Mouse (Mus musculus) stomach, embryonic 15.5 days (tissue): ENCODE measurements around the gene Supt5. TPM values are rescaled to one million over a fixed set of nuclear protein-coding genes. Genes with fewer than 3 reads are reported as not detected.

Experiments
- ATAC-seq: fragments of 200-750 bp; cut with Nextera tagmentation; 2 replicates; pipeline ENCODE4 v1.8.0; 2017; ENCODE audit warnings: low read depth, moderate number of reproducible peaks, moderate TSS enrichment; ENCODE audit not compliant: insufficient read depth, low FRiP score
- H3K27ac ChIP-seq: fragments of 300-500 bp; sonication (generic); 2 replicates; pipeline ENCODE4 v1.5.1; 2015; ENCODE audit warnings: mild to moderate bottlenecking, inconsistent platforms
- H3K27me3 ChIP-seq: fragments of 300-500 bp; sonication (generic); replicated peaks from 2 replicates; pipeline ENCODE4 v1.6.1; 2015; ENCODE audit warnings: inconsistent platforms
- H3K36me3 ChIP-seq: fragments of 300-500 bp; sonication (generic); 2 replicates; pipeline ENCODE4 v1.6.1; 2015; ENCODE audit warnings: inconsistent platforms
- H3K4me1 ChIP-seq: fragments of 300-500 bp; sonication (generic); 2 replicates; pipeline ENCODE4 v1.6.1; 2015; ENCODE audit warnings: inconsistent platforms
- H3K4me2 ChIP-seq: fragments of 300-500 bp; sonication (generic); 2 replicates; pipeline ENCODE4 v1.6.1; 2015; ENCODE audit warnings: mild to moderate bottlenecking, inconsistent platforms
- H3K4me3 ChIP-seq: fragments of 300-500 bp; sonication (generic); replicated peaks from 2 replicates; pipeline ENCODE4 v1.5.1; 2015; ENCODE audit warnings: inconsistent platforms
- H3K9ac ChIP-seq: fragments of 300-500 bp; sonication (generic); 2 replicates; pipeline ENCODE4 v1.6.1; 2015; ENCODE audit warnings: inconsistent platforms
- H3K9me3 ChIP-seq: fragments of 300-500 bp; sonication (generic); 2 replicates; pipeline ENCODE4 v1.6.1; 2016; ENCODE audit warnings: inconsistent platforms
- WGBS: fragments of 180-500 bp; shearing (Covaris S2); methylation state at CpG from one replicate; pipeline ENCODE4 v1.1.7; 2015; 5-methylcytosine and 5-hydroxymethylcytosine counted together
- polyA plus RNA-seq: library from polyadenylated mRNA; unstranded; fragments of >200 nt; fragmentation: Nextera tagmentation; extraction: Ambion mirVana; gene quantifications from 2 replicates; pipeline ENCODE4 v1.2.1, GENCODE M21; 2015

Supt5 gene
- polyA plus RNA-seq, 1 experiment from 2014 or later, result 70.6 TPM

DNA sequence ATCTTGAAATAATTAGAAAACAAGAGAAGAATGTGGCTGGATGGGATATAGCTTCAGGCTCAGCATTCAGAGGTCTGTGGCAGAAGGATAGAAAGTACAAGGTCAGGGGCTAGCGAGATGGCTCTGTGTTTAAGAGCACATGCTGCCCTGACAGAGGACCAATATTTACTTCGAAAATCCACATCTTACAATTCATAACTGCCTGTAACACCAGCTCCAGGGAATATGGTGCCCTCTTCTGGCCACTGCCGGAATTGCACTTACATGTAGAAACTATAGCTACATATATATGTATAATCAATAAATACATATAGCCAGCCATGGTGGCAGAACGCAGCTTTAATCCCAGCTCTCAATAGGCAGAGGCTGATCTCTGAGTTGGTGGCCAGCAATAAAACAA is 6.1 kb upstream of the Supt5 start:
- Histone ChIP-seq H3K4me3 (no peak overlapping the region), H3K9me3 (no peaks in the 10 kb centered on the region), H3K36me3 (no peaks in the 10 kb centered on the region), H3K4me1 (peaks cover 6% of the 10 kb centered on the region; the same call in 1 of the 2 replicates), H3K27ac (no peak overlapping the region), H3K4me2 (no peak overlapping the region), H3K27me3 (no peaks in the 10 kb centered on the region), H3K9ac (no peak overlapping the region)
- WGBS, result 3% methylated on average over 4 of the region's 4 CpGs
- peak; percentile 13; the same call in 1 of the 2 replicates for ATAC-seq

DNA sequence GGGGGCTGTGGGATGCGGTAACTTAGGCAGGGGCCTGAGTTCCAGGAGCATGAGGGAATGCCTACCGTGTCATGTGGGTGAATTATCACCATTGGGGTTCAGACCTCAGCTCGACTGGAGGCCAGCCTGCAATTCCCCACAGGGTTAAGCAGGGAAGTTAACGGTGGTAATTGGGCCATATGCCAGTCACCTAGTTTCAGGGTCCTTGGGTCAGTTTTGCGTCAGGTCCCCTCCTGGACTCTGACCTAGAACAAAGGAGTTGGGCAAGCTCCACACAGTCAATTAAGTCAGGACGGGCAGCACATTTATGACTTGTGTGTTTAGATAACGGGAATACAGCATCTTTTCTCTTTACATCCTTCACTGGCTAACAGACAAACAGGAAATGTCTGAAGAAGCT is 2.8 kb upstream of the Supt5 start:
- H3K27me3 ChIP-seq, result no peaks in the 10 kb centered on the region
- H3K4me3 ChIP-seq, result no peak overlapping the region
- no peak for ATAC-seq
- H3K36me3 ChIP-seq, result no peaks in the 10 kb centered on the region
- H3K27ac ChIP-seq, result no peak overlapping the region
- WGBS, result 25% methylated on average over 7 of the region's 7 CpGs
- no peaks in the 10 kb centered on the region for H3K9me3 ChIP-seq
- no peak overlapping the region for H3K9ac ChIP-seq
- H3K4me1 ChIP-seq, result peaks cover 3% of the 10 kb centered on the region; the same call in 1 of the 2 replicates
- H3K4me2 ChIP-seq, result no peak overlapping the region

- 0 out of 2 replicates have a peak, but pooled peaks cover 8% of the 10 kb centered on the region for H3K36me3 ChIP-seq
- ATAC-seq, result no peak
- WGBS, result 75% methylated on average over 19 of the region's 19 CpGs
- peak overlapping the region; percentile 45 for H3K9ac ChIP-seq
- H3K27me3 ChIP-seq, result no peaks in the 10 kb centered on the region
- peak overlapping the region; percentile 61 for H3K4me2 ChIP-seq
- peak overlapping the region; percentile 65 for H3K4me3 ChIP-seq
- peak overlapping the region; percentile 86 for H3K27ac ChIP-seq
- no peaks in the 10 kb centered on the region for H3K9me3 ChIP-seq
- peaks cover 3% of the 10 kb centered on the region; the same call in 1 of the 2 replicates for H3K4me1 ChIP-seq
Measured at GRCm38 (mm10) chr7:28339213-28339917, 819 bp upstream of the Supt5 start.

DNA sequence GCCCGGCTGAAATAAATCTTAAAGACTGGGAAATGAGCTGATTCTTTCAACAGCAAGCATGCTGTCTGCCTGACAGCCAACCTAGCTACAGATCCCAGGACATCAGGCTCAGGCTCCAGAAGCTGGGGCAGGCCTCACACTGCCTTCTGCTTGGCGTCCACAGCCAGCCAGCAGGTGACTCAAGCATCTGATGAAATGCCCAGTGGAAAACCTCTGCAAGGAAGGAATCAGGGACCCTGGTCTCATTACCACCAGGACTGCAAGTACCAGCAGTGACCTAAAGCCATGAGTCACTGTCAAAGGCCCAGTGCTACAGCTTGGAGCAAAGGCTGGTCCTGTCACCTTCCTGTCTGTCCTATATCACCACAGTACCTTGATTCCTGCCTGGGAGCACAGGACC is 3.1 kb downstream of the Supt5 start:
- Histone ChIP-seq H3K9ac (no peak overlapping the region), H3K4me2 (no peak overlapping the region), H3K4me3 (no peak overlapping the region), H3K27me3 (no peaks in the 10 kb centered on the region), H3K9me3 (no peaks in the 10 kb centered on the region), H3K36me3 (peaks cover 12% of the 10 kb centered on the region), H3K27ac (no peak overlapping the region), H3K4me1 (peaks cover 3% of the 10 kb centered on the region; the same call in 1 of the 2 replicates)
- no peak for ATAC-seq
- WGBS, result 82% methylated on average over 2 of the region's 2 CpGs

GRCm38 (mm10) chr7:28334534-28334933 is 4.0 kb downstream of the Supt5 start:
- no peak overlapping the region for H3K9ac ChIP-seq

GRCm38 (mm10) chr7:28328260-28328659 is 10.3 kb downstream of the Supt5 start:
- Histone ChIP-seq H3K4me3 (no peak overlapping the region), H3K9me3 (no peaks in the 10 kb centered on the region), H3K9ac (no peak overlapping the region), H3K4me1 (no peaks in the 10 kb centered on the region), H3K36me3 (peaks cover 56% of the 10 kb centered on the region), H3K4me2 (no peak overlapping the region), H3K27ac (no peak overlapping the region), H3K27me3 (no peaks in the 10 kb centered on the region)
- ATAC-seq, result no peak
- WGBS, result 95% methylated on average over 2 of the region's 2 CpGs

More at GRCm38 (mm10) chr7:28334534-28334933, 4.0 kb downstream of the Supt5 start:
- H3K36me3 ChIP-seq, result peaks cover 21% of the 10 kb centered on the region
- ATAC-seq, result no peak
- H3K4me3 ChIP-seq, result no peak overlapping the region
- no peak overlapping the region for H3K4me2 ChIP-seq
- WGBS, result 89% methylated on average over 4 of the region's 4 CpGs
- no peak overlapping the region for H3K27ac ChIP-seq
- H3K4me1 ChIP-seq, result peaks cover 3% of the 10 kb centered on the region; the same call in 1 of the 2 replicates
- no peaks in the 10 kb centered on the region for H3K9me3 ChIP-seq
- H3K27me3 ChIP-seq, result no peaks in the 10 kb centered on the region

GRCm38 (mm10) chr7:28326457-28326856 is 12.1 kb downstream of the Supt5 start:
- no peak overlapping the region for H3K4me3 ChIP-seq
- H3K9ac ChIP-seq, result no peak overlapping the region
- 82% methylated on average over 4 of the region's 4 CpGs for WGBS
- no peaks in the 10 kb centered on the region for H3K9me3 ChIP-seq
- no peak overlapping the region for H3K27ac ChIP-seq
- no peaks in the 10 kb centered on the region for H3K4me1 ChIP-seq
- no peak overlapping the region for H3K4me2 ChIP-seq
- ATAC-seq, result no peak
- no peaks in the 10 kb centered on the region for H3K27me3 ChIP-seq
- H3K36me3 ChIP-seq, result peaks cover 74% of the 10 kb centered on the region

- WGBS, result 96% methylated on average over 8 of the region's 8 CpGs
- Histone ChIP-seq H3K36me3 (peaks cover 79% of the 10 kb centered on the region), H3K4me2 (no peak overlapping the region), H3K9ac (no peak overlapping the region), H3K4me1 (no peaks in the 10 kb centered on the region), H3K4me3 (no peak overlapping the region), H3K27ac (no peak overlapping the region), H3K27me3 (no peaks in the 10 kb centered on the region), H3K9me3 (no peaks in the 10 kb centered on the region)
- no peak for ATAC-seq
Measured at GRCm38 (mm10) chr7:28325293-28325692, 13.3 kb downstream of the Supt5 start.

- no peak for ATAC-seq
- WGBS, result 92% methylated on average over 15 of the region's 15 CpGs
- H3K27me3 ChIP-seq, result no peaks in the 10 kb centered on the region
- no peaks in the 10 kb centered on the region for H3K9me3 ChIP-seq
- no peak overlapping the region for H3K4me2 ChIP-seq
- no peak overlapping the region for H3K27ac ChIP-seq
- H3K36me3 ChIP-seq, result peaks cover 88% of the 10 kb centered on the region
- H3K4me1 ChIP-seq, result no peaks in the 10 kb centered on the region
- H3K9ac ChIP-seq, result no peak overlapping the region
- no peak overlapping the region for H3K4me3 ChIP-seq
Measured at GRCm38 (mm10) chr7:28321974-28322720, 16.4 kb downstream of the Supt5 start.

DNA sequence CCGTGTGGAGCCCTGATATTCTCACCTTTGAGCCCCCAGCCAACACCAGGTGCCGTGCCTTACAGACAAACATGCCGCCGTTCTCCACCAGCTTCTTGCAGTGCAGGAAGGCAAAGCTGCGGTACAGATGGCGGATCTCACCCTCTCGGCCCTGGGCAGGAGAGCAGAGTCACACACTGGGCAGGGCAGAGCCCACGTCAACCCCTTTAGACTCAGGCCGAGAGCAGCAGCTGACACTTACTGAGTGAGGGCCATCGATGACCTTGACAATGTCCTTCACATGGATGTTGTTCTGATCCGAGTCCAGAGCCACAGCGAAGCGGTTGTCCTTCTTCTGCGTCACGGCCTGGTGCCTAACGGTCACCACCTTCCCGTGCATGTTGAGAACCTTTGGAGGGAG is 19.8 kb downstream of the Supt5 start:
- ATAC-seq, result no peak
- no peak overlapping the region for H3K4me3 ChIP-seq
- H3K9me3 ChIP-seq, result no peaks in the 10 kb centered on the region
- H3K27me3 ChIP-seq, result no peaks in the 10 kb centered on the region
- H3K4me1 ChIP-seq, result no peaks in the 10 kb centered on the region
- peaks cover 93% of the 10 kb centered on the region for H3K36me3 ChIP-seq
- H3K27ac ChIP-seq, result no peak overlapping the region
- H3K9ac ChIP-seq, result no peak overlapping the region
- WGBS, result 92% methylated on average over 17 of the region's 17 CpGs
- no peak overlapping the region for H3K4me2 ChIP-seq

DNA sequence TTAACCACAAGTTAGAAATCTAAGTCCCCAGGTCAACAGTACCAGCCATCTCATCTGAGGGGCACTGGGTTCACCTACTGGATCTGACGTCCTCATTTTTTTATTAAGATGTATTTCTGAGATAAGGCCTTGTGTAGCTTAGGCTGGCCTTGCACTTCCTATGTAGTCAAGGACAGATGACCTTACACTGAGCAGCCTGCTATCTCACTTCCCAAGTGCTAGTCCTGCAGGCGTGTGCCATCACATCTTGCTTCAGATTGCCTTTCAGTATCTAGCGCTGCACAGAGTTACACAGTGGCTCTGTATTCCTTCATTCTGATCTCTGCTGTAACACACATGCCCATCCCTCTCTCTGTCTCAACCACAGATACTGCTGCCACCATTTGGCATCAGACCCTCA is 20.5 kb downstream of the Supt5 start:
- Histone ChIP-seq H3K4me1 (no peaks in the 10 kb centered on the region), H3K36me3 (peaks cover 86% of the 10 kb centered on the region), H3K27me3 (no peaks in the 10 kb centered on the region), H3K4me3 (no peak overlapping the region), H3K9me3 (no peaks in the 10 kb centered on the region), H3K27ac (no peak overlapping the region), H3K9ac (no peak overlapping the region), H3K4me2 (no peak overlapping the region)
- ATAC-seq, result no peak
- WGBS, result 81% methylated on average over 3 of the region's 3 CpGs

DNA sequence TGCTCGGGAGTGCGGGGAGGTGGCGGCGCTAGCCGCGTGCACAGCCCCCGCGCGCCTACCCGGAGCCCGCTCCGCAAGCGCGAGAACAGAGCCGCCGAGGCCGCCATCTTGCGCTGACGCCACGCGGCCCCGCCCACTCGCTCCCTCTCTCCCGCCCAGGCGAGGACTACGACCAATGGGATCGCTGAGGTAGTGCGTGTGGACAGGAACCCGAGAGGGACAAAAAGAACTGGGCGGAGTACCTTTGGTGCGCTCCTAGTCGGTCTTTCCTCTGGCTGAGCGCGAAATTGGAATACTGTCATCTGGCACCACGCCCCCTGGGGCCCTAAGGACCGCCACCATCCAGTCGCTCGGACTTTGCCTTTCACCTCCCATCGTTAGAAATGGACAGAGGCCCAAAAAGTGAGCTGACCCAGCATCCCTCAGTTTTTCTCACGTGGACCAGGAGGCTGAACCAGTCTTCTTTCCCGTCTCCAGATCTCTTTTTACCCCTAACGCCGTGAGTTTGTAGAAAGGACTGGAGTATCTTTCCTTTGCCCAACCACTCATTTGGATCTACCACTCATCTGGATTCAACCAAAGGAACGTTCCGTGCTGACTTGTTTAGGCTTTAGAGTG is 26.5 kb downstream of the Supt5 start, which contains the start of gene Timm50:
Gene Timm50, minus strand, starts transcription at position 147 of the 618 bp plus-strand sequence.
- Histone ChIP-seq H3K9me3 (no peaks in the 10 kb centered on the region), H3K27me3 (no peaks in the 10 kb centered on the region), H3K36me3 (peaks cover 51% of the 10 kb centered on the region), H3K4me2 (peak within 1 kb of the TSS; percentile 86), H3K4me1 (peaks cover 8% of the 10 kb centered on the region), H3K4me3 (peak within 1 kb of the TSS; percentile 98), H3K9ac (peak within 1 kb of the TSS; percentile 92), H3K27ac (peak within 1 kb of the TSS; percentile 69)
- under 1% methylated on average over 45 of the region's 45 CpGs for WGBS
- ATAC-seq, result peak; percentile 98
